9 mouse cellular contexts compared by ENCODE assay signal in genomic region chr2:31472406-31473065, GRCm38 (mm10). TPM values are rescaled to one million over a fixed set of nuclear protein-coding genes. Genes with fewer than 3 reads are reported as not detected.
A peak's percentile ranks its signal among the peaks of the same experiment; 100 is the strongest.
DNase-seq lines count a peak whose midpoint lies in the region; ATAC-seq and TF ChIP-seq lines count a peak whose summit lies in the region.
"Had no signal": no experiment of that assay in that cellular context is flagged by ENCODE, and none has a peak within 500 bp of the region (broad histone marks: within the 10 kb centered on the region; RNA-seq: fewer than 3 reads in every experiment).

No protein-coding gene starts in this region.

- no peak for TF ChIP-seq EP300 in liver, embryonic 14.5 days (IDR thresholded peaks at IDR 0.05; ENCODE audit: low read depth)

- peak; percentile 87 for TF ChIP-seq CTCF in liver, embryonic 14.5 days (IDR thresholded peaks at IDR 0.05; ENCODE audit: low read depth)

- ATAC-seq in liver, embryonic 14.5 days (ENCODE audit: insufficient read depth): no peak
- ATAC-seq in forebrain, embryonic 15.5 days (replicated peaks): no peak

- no peak overlapping the region for H3K27ac ChIP-seq in heart, embryonic 10.5 days
- H3K27ac ChIP-seq in liver, embryonic 14.5 days: no peak overlapping the region
- no peak overlapping the region for H3K27ac ChIP-seq in forebrain, embryonic 15.5 days (replicated peaks)
- H3K27ac ChIP-seq: neural tube, embryonic 13.5 days had no signal

- peaks cover 40% of the 10 kb centered on the region for H3K4me1 ChIP-seq in heart, embryonic 10.5 days
- no peaks in the 10 kb centered on the region; a peak in 2 of 4 replicates for H3K4me1 ChIP-seq in liver, embryonic 14.5 days (replicated peaks; ENCODE audit: control insufficient read depth in 2 of 2, insufficient read depth in 2 of 2, low read length in 1 of 2)
- H3K4me1 ChIP-seq in forebrain, embryonic 15.5 days: peaks cover 14% of the 10 kb centered on the region

- no peaks in the 10 kb centered on the region for H3K9me3 ChIP-seq in heart, embryonic 10.5 days
- H3K9me3 ChIP-seq in liver, embryonic 14.5 days (ENCODE audit: control insufficient read depth, low read length): no peaks in the 10 kb centered on the region
- H3K9me3 ChIP-seq in forebrain, embryonic 15.5 days: no peaks in the 10 kb centered on the region
- H3K9me3 ChIP-seq: neural tube, embryonic 13.5 days had no signal

- H3K36me3 ChIP-seq in heart, embryonic 10.5 days: no peaks in the 10 kb centered on the region
- H3K36me3 ChIP-seq in liver, embryonic 14.5 days (replicated peaks; ENCODE audit: control insufficient read depth, insufficient read depth, low read depth): no peaks in the 10 kb centered on the region
- H3K36me3 ChIP-seq in forebrain, embryonic 15.5 days: no peaks in the 10 kb centered on the region
- H3K36me3 ChIP-seq: neural tube, embryonic 13.5 days had no signal

- peaks cover 68% of the 10 kb centered on the region for H3K27me3 ChIP-seq in heart, embryonic 10.5 days (ENCODE audit: insufficient read depth, poor library complexity, severe bottlenecking)
- H3K27me3 ChIP-seq in liver, embryonic 14.5 days (ENCODE audit: control insufficient read depth, insufficient read depth, low read length): no peaks in the 10 kb centered on the region; the same call in 1 of the 2 replicates
- H3K27me3 ChIP-seq in forebrain, embryonic 15.5 days: peaks cover 27% of the 10 kb centered on the region

- DNase-seq in heart, adult 18-20 months: peak; percentile 37 to 78
- no peak for DNase-seq in heart, embryonic 10.5 days (ENCODE audit: low spot score)
- DNase-seq in testis, postnatal 10 days (ENCODE audit: low spot score): peak; percentile 78
- DNase-seq in testis, postnatal 14 days (ENCODE audit: low spot score): no peak
- peak; percentile 69 for DNase-seq in embryo, embryonic 10 days (ENCODE audit: low spot score)
- DNase-seq in liver, embryonic 14.5 days (ENCODE audit: low read depth in 3 of 3, low spot score in 3 of 3): peak in 1 of 3 experiments; percentile 38
- DNase-seq in spleen, postnatal 10 days (ENCODE audit: low spot score in 2 of 2): peak; percentile 67 to 84

- no peak overlapping the region for H3K4me3 ChIP-seq in heart, embryonic 10.5 days
- no peak overlapping the region for H3K4me3 ChIP-seq in liver, embryonic 14.5 days (ENCODE audit: insufficient read depth in 1 of 2, low read depth in 2 of 2, low read length in 2 of 2)
- no peak overlapping the region for H3K4me3 ChIP-seq in forebrain, embryonic 15.5 days
- H3K4me3 ChIP-seq: neural tube, embryonic 13.5 days had no signal

- no peak overlapping the region for H3K9ac ChIP-seq in liver, embryonic 14.5 days (replicated peaks)
- H3K9ac ChIP-seq in forebrain, embryonic 15.5 days (replicated peaks): no peak overlapping the region
- H3K9ac ChIP-seq: neural tube, embryonic 13.5 days had no signal

- no peak overlapping the region for H3K4me2 ChIP-seq in liver, embryonic 14.5 days (ENCODE audit: low read depth)
- H3K4me2 ChIP-seq in forebrain, embryonic 15.5 days (replicated peaks): no peak overlapping the region
- H3K4me2 ChIP-seq: neural tube, embryonic 13.5 days had no signal

- WGBS in heart, embryonic 10.5 days: 45% methylated on average over 10 of the region's 10 CpGs
- 34% methylated on average over 10 of the region's 10 CpGs for WGBS in liver, embryonic 14.5 days (ENCODE audit: insufficient replicate concordance)
- 44% methylated on average over 10 of the region's 10 CpGs for WGBS in forebrain, embryonic 15.5 days

RNA-seq across cellular contexts. Expression of gene Ass1, which starts 2.5 kb away (rescaled TPM):
- total RNA-seq in heart, adult 18-20 months (2021): 1 to 10 TPM; 5.2 to 7.6 TPM
- 8.9 and 18.2 TPM in 2 replicates for polyA plus RNA-seq in heart, embryonic 10.5 days (2016; fragmentation: Nextera tagmentation; extraction: Ambion mirVana)
- polyA plus RNA-seq in liver, embryonic 14.5 days (2012; rRNA removed): 53.3 and 64.7 TPM in 2 replicates
- 86.7 and 97.2 TPM in 2 replicates for polyA plus RNA-seq in liver, embryonic 14.5 days (2014; fragmentation: Nextera tagmentation; extraction: Ambion mirVana)
- 4.5 and 6.3 TPM in 2 replicates for polyA plus RNA-seq in forebrain, embryonic 15.5 days (2015; fragmentation: Nextera tagmentation; extraction: Ambion mirVana)

Comparison
In these comparisons a context has a peak if more than half of its experiments do, and no peak if none do; other contexts are left out.
1. DNase-seq: peak in heart, adult 18-20 months (2 of 2), testis, postnatal 10 days (single experiment), embryo, embryonic 10 days (single experiment) and spleen, postnatal 10 days (2 of 2); none in heart, embryonic 10.5 days (single experiment) and testis, postnatal 14 days (single experiment).